Mouse (Mus musculus) splenic B cell, adult 2 months (primary cell): ENCODE measurements around the gene Rabac1.

Source experiments
- DNase-seq: peaks from one replicate; pipeline ENCODE4 v3.0.0-alpha.2; 2011; ENCODE audit warnings: low read depth, low spot score
- H3K27me3 ChIP-seq: 2 replicates; pipeline ENCODE4 v1.6.1; 2012; ENCODE audit warnings: mild to moderate bottlenecking, low read length, moderate library complexity, mixed read lengths; ENCODE audit not compliant: control insufficient read depth, poor library complexity, insufficient read depth, severe bottlenecking
- H3K36me3 ChIP-seq: 2 replicates; pipeline ENCODE4 v1.6.1; 2012; ENCODE audit warnings: mild to moderate bottlenecking, low read length, moderate library complexity, mixed read lengths; ENCODE audit not compliant: control insufficient read depth, poor library complexity, insufficient read depth, severe bottlenecking

Rabac1 gene

GRCm38 (mm10) chr7:25000711-25001110 is 28.2 kb upstream of the Rabac1 start:
- H3K36me3 ChIP-seq = no peaks in the 10 kb centered on the region

GRCm38 (mm10) chr7:25000211-25000610 is 27.7 kb upstream of the Rabac1 start:
- H3K27me3 ChIP-seq = no peaks in the 10 kb centered on the region

More at GRCm38 (mm10) chr7:25000711-25001110, 28.2 kb upstream of the Rabac1 start:
- peaks cover 2% of the 10 kb centered on the region; the same call in 1 of the 2 replicates for H3K27me3 ChIP-seq
- DNase-seq = no peak

GRCm38 (mm10) chr7:24993081-24993480 is 20.5 kb upstream of the Rabac1 start:
- DNase-seq = no peak
- H3K27me3 ChIP-seq = no peaks in the 10 kb centered on the region
- no peaks in the 10 kb centered on the region for H3K36me3 ChIP-seq

More at GRCm38 (mm10) chr7:25000211-25000610, 27.7 kb upstream of the Rabac1 start:
- H3K36me3 ChIP-seq = no peaks in the 10 kb centered on the region
- DNase-seq = no peak

GRCm38 (mm10) chr7:24990478-24990877 is 17.9 kb upstream of the Rabac1 start:
- H3K36me3 ChIP-seq = no peaks in the 10 kb centered on the region
- no peak for DNase-seq
- no peaks in the 10 kb centered on the region for H3K27me3 ChIP-seq

GRCm38 (mm10) chr7:24987941-24988340 is 15.4 kb upstream of the Rabac1 start:
- DNase-seq = no peak
- Histone ChIP-seq H3K27me3 (no peaks in the 10 kb centered on the region), H3K36me3 (no peaks in the 10 kb centered on the region)

GRCm38 (mm10) chr7:24985799-24986198 is 13.2 kb upstream of the Rabac1 start:
- Histone ChIP-seq H3K27me3 (no peaks in the 10 kb centered on the region), H3K36me3 (no peaks in the 10 kb centered on the region)
- DNase-seq = no peak

GRCm38 (mm10) chr7:24984307-24984706 is 11.8 kb upstream of the Rabac1 start:
- Histone ChIP-seq H3K27me3 (no peaks in the 10 kb centered on the region), H3K36me3 (no peaks in the 10 kb centered on the region)
- no peak for DNase-seq

- no peak for DNase-seq
Measured at GRCm38 (mm10) chr7:24983396-24983795, 10.8 kb upstream of the Rabac1 start.

GRCm38 (mm10) chr7:24980439-24980838 is 7.9 kb upstream of the Rabac1 start:
- DNase-seq = no peak
- Histone ChIP-seq H3K36me3 (no peaks in the 10 kb centered on the region), H3K27me3 (no peaks in the 10 kb centered on the region)

More at GRCm38 (mm10) chr7:24983396-24983795, 10.8 kb upstream of the Rabac1 start:
- no peaks in the 10 kb centered on the region for H3K36me3 ChIP-seq
- H3K27me3 ChIP-seq = no peaks in the 10 kb centered on the region

- Histone ChIP-seq H3K36me3 (no peaks in the 10 kb centered on the region), H3K27me3 (no peaks in the 10 kb centered on the region)
- DNase-seq = peak; percentile 50
Measured at GRCm38 (mm10) chr7:24978781-24979180, 6.2 kb upstream of the Rabac1 start.

GRCm38 (mm10) chr7:24974893-24975595 is 2.5 kb upstream of the Rabac1 start:
- no peaks in the 10 kb centered on the region for H3K27me3 ChIP-seq
- DNase-seq = peak; percentile 73
- H3K36me3 ChIP-seq = peaks cover 4% of the 10 kb centered on the region; the same call in 1 of the 2 replicates

- DNase-seq = no peak
- Histone ChIP-seq H3K27me3 (no peaks in the 10 kb centered on the region), H3K36me3 (peaks cover 13% of the 10 kb centered on the region; the same call in 1 of the 2 replicates)
Measured at GRCm38 (mm10) chr7:24973902-24974301, 1.3 kb upstream of the Rabac1 start.

GRCm38 (mm10) chr7:24973208-24973607 is 654 bp upstream of the Rabac1 start:
- Histone ChIP-seq H3K27me3 (no peaks in the 10 kb centered on the region), H3K36me3 (peaks cover 13% of the 10 kb centered on the region; the same call in 1 of the 2 replicates)
- no peak for DNase-seq

GRCm38 (mm10) chr7:24971261-24971971 is 1.1 kb downstream of the Rabac1 start:
- H3K27me3 ChIP-seq = no peaks in the 10 kb centered on the region
- H3K36me3 ChIP-seq = peaks cover 13% of the 10 kb centered on the region; the same call in 1 of the 2 replicates
- peak; percentile 74 for DNase-seq

GRCm38 (mm10) chr7:24970341-24970740 is 2.2 kb downstream of the Rabac1 start:
- no peak for DNase-seq
- no peaks in the 10 kb centered on the region for H3K27me3 ChIP-seq
- peaks cover 13% of the 10 kb centered on the region; the same call in 1 of the 2 replicates for H3K36me3 ChIP-seq
